Mouse (Mus musculus) lung, postnatal 0 days (tissue): ENCODE measurements around the gene Dhx29.

Experiments
- CTCF ChIP-seq: IDR thresholded peaks from 2 replicates; pipeline ENCODE4 v1.5.1; 2016; ENCODE audit warnings: antibody characterized with exemption, mild to moderate bottlenecking
- EP300 ChIP-seq: IDR thresholded peaks from 2 replicates; pipeline ENCODE4 v1.6.1; 2016; ENCODE audit warnings: antibody characterized with exemption, mild to moderate bottlenecking, control low read depth

- TF ChIP-seq CTCF, result no peak
- TF ChIP-seq EP300, result peak; percentile 74
These were observed 10.9 kb downstream of the Dhx29 start for GRCm38 (mm10) chr13:112938130-112938529.
